Mouse (Mus musculus) heart, embryonic 10.5 days (tissue): Measurements from ENCODE around the gene Stat4. TPM values are rescaled to one million over a fixed set of nuclear protein-coding genes. Genes with fewer than 3 reads are reported as not detected.

Experiments
- DNase-seq: peaks from one replicate; pipeline ENCODE4 v3.0.0-alpha.2; 2017; ENCODE audit warnings: low spot score
- H3K27ac ChIP-seq: fragments of 300-500 bp; sonication (generic); 2 replicates; pipeline ENCODE4 v1.5.1; 2016; ENCODE audit warnings: mild to moderate bottlenecking
- H3K27me3 ChIP-seq: fragments of 300-500 bp; sonication (generic); 2 replicates; pipeline ENCODE4 v1.6.1; 2016; ENCODE audit warnings: mild to moderate bottlenecking; ENCODE audit not compliant: poor library complexity, insufficient read depth, severe bottlenecking
- H3K36me3 ChIP-seq: fragments of 300-500 bp; sonication (generic); 2 replicates; pipeline ENCODE4 v1.6.1; 2016; ENCODE audit warnings: mild to moderate bottlenecking, moderate library complexity
- H3K4me1 ChIP-seq: fragments of 300-500 bp; sonication (generic); 2 replicates; pipeline ENCODE4 v1.6.1; 2016; ENCODE audit warnings: mild to moderate bottlenecking
- H3K4me3 ChIP-seq: fragments of 300-500 bp; sonication (generic); 2 replicates; pipeline ENCODE4 v1.5.1; 2016; ENCODE audit warnings: mild to moderate bottlenecking, moderate library complexity
- H3K9me3 ChIP-seq: fragments of 300-500 bp; sonication (generic); 2 replicates; pipeline ENCODE4 v1.6.1; 2016; ENCODE audit warnings: mild to moderate bottlenecking, moderate library complexity
- WGBS: fragments of 180-500 bp; shearing (Covaris S2); methylation state at CpG from one replicate; pipeline ENCODE4 v1.1.7; 2016; 5-methylcytosine and 5-hydroxymethylcytosine counted together
- polyA plus RNA-seq: library from polyadenylated mRNA; unstranded; fragments of >200 nt; fragmentation: Nextera tagmentation; extraction: Ambion mirVana; gene quantifications from 2 replicates; pipeline ENCODE4 v1.2.1, GENCODE M21; 2016

Stat4 gene
- polyA plus RNA-seq, 1 experiment from 2014 or later, result 0.99 TPM

DNA sequence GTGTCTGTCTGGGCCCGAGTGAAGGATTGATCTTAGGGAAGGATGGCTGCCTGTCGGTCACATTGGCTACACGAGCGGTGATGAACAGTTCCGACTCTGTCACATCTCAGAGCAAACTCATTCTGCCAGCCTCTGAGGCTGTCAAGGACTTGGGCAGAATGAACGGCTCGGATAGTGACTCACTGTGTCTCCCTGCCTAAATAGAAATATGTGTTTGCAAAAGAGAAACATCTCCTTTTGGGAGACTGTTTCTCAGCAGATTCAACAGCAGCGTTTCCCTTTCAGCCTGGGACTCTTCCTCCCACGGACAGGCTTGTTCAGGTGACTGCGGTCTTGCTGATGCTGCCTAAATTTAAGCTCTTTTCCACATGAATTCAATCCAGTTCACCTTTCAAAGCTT, 169.4 kb downstream of the Stat4 start:
- no peaks in the 10 kb centered on the region for H3K9me3 ChIP-seq
- H3K4me3 ChIP-seq, result no peak overlapping the region
- H3K4me1 ChIP-seq, result peaks cover 12% of the 10 kb centered on the region; the same call in 1 of the 2 replicates
- H3K27me3 ChIP-seq, result no peaks in the 10 kb centered on the region
- DNase-seq, result no peak
- H3K27ac ChIP-seq, result no peak overlapping the region
- 85% methylated on average over 10 of the region's 10 CpGs for WGBS
- H3K36me3 ChIP-seq, result peaks cover 19% of the 10 kb centered on the region

Other genes starting within 250 kb of the Stat4 start
- gene Myo1b, start 71.1 kb upstream of the Stat4 start, polyA plus RNA-seq, result 38.2 and 48.2 TPM in 2 replicates
- gene Stat1, start 132.3 kb downstream of the Stat4 start, polyA plus RNA-seq, result 17.9 and 25.8 TPM in 2 replicates
- gene Gls, start 246.1 kb downstream of the Stat4 start, polyA plus RNA-seq, result 25.1 and 26.1 TPM in 2 replicates